Mouse (Mus musculus) monocyte, adult 5-6 weeks (primary cell): Measurements from ENCODE around the gene Olfr1368. TPM values are rescaled to one million over a fixed set of nuclear protein-coding genes. Genes with fewer than 3 reads are reported as not detected.

Source experiments
- ATAC-seq: fragments of 153-309, 156-312 bp; replicated peaks from 2 replicates; pipeline ENCODE4 v1.8.0; 2017; ENCODE audit warnings: mild to moderate bottlenecking; ENCODE audit not compliant: low TSS enrichment, insufficient number of reproducible peaks, severe bottlenecking, poor library complexity, low FRiP score
- total RNA-seq: library from RNA; stranded (forward); fragments of 200-1000, 200-491, 200-594 nt; gene quantifications from 3 replicates; pipeline ENCODE4 v1.2.3, GENCODE M21; 2017

Gene Olfr1368
- not detected in 3 replicates for total RNA-seq

- ATAC-seq: no peak
Observed at GRCm38 (mm10) chr13:21145767-21146166, at the start of gene Olfr1368. TSS of gene Olfr1368 (minus strand) at chr13:21145867.

GRCm38 (mm10) chr13:21185521-21185920 lies 39.9 kb upstream of the Olfr1368 start:
- no peak for ATAC-seq

- ATAC-seq: no peak
Observed at GRCm38 (mm10) chr13:21183661-21184060, 38.0 kb upstream of the Olfr1368 start.

DNA sequence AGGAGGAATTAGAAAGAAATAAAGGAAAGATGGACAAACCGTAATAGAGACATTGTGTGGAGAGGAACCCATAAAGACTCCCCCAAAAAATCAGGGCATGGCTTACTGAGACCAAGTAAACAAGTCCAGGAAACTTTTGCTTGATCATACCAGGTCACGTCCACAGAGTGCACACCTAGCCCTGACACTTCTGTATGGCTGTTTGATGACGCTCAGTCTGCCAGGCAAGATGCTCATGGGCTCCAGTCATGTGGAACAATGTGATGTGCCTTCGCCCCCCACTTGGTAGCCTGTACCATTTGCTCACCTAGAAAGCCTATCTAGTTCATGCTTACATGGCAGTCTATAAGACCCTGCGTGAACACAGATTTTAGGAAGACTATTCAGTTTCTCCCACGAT lies 37.4 kb upstream of the Olfr1368 start:
- no peak for ATAC-seq

GRCm38 (mm10) chr13:21181996-21182395 lies 36.3 kb upstream of the Olfr1368 start:
- ATAC-seq: no peak

- peak; percentile 54; the same call in 1 of the 2 replicates for ATAC-seq
Observed at GRCm38 (mm10) chr13:21180551-21181530, 35.2 kb upstream of the Olfr1368 start.

DNA sequence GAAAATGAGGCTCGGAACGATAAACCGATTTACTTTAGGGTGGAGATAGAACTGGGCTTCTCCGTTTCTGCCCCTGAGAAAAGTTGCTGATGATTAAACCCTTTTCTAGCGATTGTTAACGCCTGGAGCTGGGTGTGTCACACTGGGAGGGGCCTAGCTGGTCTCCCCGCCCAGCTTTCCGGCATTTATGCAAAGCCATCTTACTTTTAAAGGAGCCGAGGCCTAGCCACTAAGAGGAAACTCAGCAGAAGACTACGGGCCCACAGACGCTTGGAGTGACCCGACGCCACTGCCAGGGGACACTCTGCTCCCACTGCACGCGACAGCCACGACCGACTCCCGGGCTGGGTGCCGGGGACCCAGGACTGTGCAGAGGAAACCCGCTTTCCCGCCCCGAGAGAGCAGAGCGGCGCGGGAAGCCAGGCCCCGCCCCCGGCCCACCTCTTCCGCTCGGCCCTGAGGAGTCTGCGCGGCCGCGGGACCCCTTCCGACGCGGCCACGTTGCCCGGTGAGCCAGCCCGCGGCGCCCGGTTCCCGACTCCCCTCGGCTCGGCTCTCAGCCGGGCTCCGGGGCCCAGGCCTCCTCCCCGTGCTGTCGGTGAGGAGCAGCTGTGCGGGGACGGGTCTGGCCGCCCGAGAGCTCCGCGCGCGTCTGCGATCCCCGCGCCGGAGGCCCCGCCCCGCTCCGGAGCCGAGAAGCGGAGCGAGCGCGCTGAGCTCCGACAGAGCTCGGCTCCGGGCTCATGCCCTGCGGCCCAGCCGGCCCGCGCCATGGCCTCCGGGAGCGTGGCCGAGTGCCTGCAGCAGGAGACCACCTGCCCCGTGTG lies 34.3 kb upstream of the Olfr1368 start:
- peak; percentile 83 for ATAC-seq

DNA sequence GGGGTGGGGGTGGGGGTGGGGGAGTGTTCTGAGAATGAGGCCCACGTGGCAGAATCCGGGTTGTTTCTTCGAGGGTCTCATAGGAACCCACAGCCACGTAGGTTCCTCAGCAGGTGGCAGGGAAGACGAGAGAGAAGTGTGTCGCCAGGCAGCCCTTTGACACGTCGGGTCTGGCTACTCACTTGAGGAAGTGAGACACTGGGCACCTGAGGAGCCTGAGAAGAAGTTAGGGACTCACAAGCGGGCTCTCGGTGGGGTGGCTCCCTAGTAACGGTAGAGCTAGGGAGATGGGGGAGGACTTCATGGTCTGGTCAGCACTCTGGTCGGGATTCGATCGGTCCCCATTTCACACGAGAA lies 33.7 kb upstream of the Olfr1368 start, which contains the start of gene Trim27:
Gene Trim27, plus strand, starts transcription at position 79 of the 357 bp plus-strand sequence.
- ATAC-seq: peak; percentile 19; the same call in 1 of the 2 replicates

- no peak for ATAC-seq
Observed at GRCm38 (mm10) chr13:21178364-21178763, 32.7 kb upstream of the Olfr1368 start.

GRCm38 (mm10) chr13:21177657-21178056 lies 32.0 kb upstream of the Olfr1368 start:
- ATAC-seq: no peak

GRCm38 (mm10) chr13:21176733-21177132 lies 31.1 kb upstream of the Olfr1368 start:
- no peak for ATAC-seq

DNA sequence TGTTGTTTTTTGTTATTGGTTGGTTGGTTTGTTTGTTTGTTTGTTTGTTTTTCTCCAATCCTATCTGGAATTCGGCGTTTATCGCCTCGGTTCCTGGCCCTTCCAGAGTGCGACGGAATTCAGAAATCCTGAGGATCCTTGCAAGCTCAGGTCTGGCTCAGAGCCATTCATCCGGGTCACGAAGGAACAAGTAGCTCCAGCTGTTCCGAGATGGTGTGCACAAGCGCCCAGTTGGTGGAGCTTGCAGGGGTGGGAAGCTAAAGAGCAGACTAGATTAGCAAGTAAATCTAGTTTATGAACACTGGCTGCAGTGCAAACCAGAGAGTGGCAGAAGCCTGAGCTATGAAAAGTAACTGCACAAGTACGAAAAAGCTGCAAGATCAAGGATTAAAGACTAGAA lies 27.4 kb upstream of the Olfr1368 start:
- ATAC-seq: no peak

DNA sequence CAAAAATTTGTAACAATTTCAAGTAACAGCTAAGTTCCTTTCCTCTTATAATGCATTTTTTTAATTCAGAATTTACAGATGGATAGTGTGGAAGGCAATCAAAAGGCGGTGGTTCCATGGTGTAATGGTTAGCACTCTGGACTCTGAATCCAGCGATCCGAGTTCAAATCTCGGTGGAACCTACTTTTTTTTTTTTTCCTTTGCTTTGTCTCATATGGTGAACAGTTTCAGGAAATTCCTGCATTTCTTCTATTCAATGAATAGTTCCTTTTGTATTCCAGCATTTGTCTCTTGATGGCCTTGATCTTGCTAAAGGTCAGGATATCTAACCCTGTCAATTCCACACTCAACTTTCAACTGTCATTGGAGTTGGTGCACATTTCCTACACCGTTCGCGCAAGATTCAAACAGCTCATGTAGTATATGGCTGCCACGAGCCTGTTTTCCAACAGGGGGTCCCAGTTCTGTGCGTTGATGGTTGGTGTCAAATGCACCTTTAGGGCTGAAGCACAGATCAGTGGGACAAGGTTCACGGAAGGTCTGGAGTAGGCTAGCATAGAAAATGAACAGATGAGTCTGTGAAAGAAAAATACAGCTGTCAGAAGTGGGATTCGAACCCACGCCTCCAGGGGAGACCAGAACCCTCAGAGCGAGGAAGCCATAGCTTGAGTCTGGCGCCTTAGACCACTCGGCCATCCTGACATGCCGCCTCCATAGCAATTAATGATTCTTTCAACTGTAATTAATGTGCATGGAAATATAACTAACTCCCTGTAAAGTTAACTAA lies 26.8 kb upstream of the Olfr1368 start:
- no peak for ATAC-seq

- no peak for ATAC-seq
Observed at GRCm38 (mm10) chr13:21171600-21172150, 26.0 kb upstream of the Olfr1368 start.

- ATAC-seq: no peak
Observed at GRCm38 (mm10) chr13:21171156-21171530, 25.5 kb upstream of the Olfr1368 start.

DNA sequence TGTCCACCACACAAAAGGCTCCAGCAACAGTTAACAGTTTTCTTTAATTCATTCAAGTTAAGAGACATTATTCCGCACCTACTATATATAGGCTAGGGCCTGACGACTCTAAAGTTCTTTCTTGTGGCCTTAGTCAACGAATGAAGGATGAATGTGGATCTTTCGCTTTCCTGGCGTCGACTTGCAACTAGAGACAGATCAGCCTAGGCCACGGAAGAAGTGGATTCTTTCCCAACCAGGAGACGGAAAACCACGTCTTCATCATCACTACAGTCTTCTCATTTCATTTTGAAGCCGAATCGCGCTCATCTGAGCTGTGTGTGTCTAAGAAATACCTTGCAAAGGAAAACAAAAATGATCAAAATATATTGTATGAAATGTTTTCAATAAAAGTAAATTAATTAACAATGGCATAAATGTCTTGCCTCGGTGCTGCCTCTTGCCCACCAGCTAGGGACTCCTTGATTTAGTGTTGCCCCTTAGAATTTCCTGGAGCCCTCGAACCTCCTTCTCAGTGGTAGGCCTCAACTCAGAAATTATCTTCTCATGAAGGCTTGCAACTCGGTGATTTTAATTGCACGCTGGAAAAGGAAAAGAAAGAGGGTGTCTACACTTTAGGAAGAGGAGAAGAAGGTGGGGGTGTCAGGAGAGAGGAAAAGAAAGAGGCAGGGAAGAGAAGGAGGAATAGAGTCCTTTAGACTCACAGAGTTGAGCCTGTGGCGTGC lies 24.9 kb upstream of the Olfr1368 start:
- ATAC-seq: no peak

DNA sequence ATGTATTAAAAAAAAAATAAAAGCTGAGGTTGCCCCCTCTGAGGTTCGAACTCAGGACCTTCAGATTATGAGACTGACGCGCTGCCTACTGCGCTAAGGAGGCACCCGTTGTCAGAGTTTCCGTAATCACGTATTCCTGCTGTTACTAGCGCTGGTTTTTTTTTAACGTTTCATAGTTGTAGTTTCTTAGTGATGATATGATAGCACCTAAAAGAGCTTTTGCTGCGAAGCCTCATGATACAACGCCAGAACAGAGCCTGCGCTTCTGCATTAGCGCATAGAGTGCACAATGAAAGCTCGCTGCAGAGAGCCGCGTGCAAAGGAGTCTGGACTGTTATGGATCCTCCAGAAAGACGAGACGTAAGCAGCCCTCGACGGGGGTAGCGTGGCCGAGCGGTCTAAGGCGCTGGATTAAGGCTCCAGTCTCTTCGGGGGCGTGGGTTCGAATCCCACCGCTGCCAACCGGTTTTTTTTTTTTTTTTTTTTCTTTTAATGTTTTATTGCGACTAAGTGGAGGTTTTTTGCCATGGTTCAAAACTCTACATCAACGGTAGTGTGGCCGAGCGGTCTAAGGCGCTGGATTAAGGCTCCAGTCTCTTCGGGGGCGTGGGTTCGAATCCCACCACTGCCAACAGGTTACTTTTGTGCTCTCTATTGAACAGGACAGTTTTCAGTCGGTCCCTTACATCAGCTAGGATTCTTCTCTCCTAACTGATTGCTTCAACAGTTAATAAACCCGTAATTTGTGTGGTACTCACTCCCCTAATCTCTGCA lies 24.2 kb upstream of the Olfr1368 start:
- peak; percentile 68; the same call in 1 of the 2 replicates for ATAC-seq
